Mouse (Mus musculus) urinary bladder, adult 2 months (tissue): Measurements from ENCODE around the gene Gm44965. TPM values are rescaled to one million over a fixed set of nuclear protein-coding genes. Genes with fewer than 3 reads are reported as not detected.

ENCODE experiments used
- DNase-seq: peaks from one replicate; pipeline ENCODE4 v3.0.0; 2022; ENCODE audit warnings: low spot score
- polyA plus RNA-seq: library from polyadenylated mRNA; depleted of rRNA; stranded (reverse); fragments of >200 nt; gene quantifications from 2 replicates; pipeline ENCODE4 v1.2.3, GENCODE M21; 2012; rRNA removed

Gene Gm44965
- not detected in 2 replicates for polyA plus RNA-seq

DNA sequence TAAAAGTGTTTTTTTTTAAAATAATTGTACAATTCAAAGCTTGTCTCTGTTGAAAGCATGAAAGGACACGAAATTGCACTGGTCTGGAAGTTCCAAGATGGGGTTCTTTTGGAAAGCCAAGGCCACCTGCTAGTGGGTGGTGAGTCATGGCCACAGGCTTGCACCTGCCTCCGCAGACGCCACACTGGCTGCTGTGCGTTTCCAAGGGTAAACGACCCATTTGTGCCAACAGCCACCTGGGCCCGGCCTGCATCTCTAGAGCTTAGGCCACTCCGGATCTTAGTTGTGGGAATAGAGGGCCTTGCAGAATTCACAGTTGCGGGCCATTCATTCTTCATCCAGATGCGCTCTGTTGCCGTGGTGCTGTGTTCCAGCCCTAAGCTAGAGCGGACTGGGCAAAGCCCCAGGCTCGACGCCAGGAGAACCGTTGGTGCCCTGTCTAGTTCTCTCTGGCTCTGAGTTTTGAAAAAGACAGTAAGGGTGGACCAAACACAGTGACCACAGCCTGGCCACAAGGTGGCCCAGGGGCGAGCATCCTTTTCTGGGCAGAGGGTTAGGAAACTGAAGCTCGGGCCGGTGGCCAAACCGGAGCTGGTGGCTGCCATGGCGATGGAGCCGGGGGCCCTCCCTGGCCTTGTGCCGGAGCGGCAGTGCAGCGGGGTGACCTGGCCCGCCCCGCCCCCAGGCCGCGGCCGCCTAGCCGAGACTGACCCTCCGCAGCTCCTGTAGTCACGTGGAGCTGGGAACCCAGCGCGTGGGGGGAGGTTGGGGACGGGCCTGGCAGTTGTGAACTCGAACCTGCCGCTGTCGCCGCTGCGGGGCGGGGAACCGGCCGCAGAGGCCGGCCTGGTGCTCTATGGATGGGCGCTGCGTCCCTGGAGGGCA is at the start of gene Gm44965, which contains the start of gene Repin1:
Gene Gm44965, plus strand, starts transcription at position 784 of the 885 bp plus-strand sequence.
Gene Repin1, plus strand, starts transcription at position 726 of the 885 bp plus-strand sequence.
- DNase-seq, result peak; percentile 97

DNA sequence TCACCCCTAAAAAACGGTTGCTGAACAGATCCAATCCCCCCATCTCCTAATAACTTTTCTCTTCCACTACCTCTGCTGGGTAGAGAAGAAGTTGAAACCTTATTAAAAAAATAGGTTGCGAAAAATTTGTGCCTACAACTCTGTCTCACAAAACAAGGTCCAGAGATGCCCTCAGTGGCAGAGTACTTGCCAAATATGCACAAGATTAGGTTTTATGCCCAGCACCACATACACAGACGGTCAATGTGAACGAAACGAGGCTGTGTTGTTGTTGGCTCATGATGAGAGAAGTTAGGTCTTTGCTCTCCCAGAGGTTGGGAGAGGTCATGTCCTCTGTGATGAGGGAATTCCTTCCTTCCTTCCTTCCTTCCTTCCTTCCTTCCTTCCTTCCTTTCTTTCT is 48.5 kb upstream of the Gm44965 start:
- no peak for DNase-seq

DNA sequence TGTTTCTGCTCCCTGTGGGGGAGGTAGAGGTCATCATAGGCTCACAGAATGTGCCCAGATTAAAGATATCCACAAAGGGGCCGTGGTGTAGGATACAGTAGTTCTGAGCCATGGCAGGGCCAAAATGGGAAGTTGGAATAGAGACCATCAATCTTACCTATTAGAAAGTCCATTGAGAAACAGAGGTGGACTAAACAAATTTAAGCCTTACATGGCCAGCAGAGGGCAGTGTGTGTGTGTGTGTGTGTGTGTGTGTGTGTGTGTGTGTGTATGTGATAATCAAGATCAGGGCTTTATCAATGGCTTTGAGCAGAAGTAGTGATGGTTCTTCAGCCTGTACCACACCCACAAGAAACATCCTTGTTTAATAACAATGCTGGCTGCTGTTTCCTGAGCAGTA is 47.5 kb upstream of the Gm44965 start:
- no peak for DNase-seq

DNA sequence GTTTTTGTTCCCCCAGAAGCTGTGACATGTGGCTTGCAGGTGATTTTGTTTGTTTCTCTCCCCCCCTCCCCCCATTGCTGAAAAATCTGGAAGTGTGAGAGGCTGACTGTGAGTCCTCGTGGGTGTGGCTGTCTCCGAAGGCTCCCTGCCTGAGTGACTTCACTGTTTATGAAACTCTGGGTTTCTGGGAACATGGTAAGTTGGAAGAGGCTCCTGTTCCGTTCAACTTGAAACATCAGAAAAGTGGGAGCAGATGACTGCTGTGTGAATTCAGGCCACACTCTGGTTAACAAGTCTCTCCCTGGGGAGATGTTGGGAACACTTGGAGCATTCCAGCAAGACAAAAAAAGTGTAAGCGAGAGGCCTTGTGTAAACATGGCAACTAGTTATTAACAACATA is 46.9 kb upstream of the Gm44965 start:
- DNase-seq, result no peak

DNA sequence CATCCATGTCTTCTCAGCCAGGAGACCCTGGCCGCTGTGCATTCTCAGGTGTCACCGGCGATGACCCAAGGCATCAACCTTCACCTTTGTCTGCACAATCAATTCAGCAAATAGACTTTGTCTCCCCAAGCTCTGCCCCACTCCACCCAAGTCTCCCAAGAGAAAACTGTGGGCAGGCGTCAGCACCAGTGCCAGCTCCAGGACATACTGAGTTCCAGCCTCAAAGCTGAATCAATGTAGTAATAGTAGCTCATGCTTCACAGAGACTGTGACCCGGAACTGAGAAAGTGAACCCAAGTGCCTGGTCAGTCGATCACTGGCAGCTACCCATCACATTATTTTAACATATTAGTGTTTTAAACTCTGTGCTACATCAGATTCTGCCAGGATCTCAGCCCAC is 45.4 kb upstream of the Gm44965 start:
- DNase-seq, result no peak

DNA sequence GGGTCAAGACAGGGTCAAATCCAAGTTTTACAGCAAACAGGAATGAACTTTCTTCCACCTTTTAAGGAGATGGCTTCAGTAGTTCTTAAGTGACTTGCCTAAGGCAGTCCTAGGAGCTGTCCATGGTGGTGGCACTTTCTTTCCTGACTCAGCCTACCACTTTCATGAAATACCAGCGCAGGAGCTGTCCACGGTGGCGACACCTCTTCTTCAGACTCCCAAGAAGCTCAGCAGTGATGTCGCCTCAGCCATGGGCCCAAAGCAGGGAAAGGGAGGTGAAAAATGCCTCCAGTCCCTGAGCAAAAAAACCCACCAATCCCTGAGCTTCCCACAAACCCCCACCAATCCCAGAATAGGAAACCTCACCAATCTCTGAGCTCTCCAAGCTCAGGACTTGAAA is 40.8 kb upstream of the Gm44965 start:
- DNase-seq, result no peak

DNA sequence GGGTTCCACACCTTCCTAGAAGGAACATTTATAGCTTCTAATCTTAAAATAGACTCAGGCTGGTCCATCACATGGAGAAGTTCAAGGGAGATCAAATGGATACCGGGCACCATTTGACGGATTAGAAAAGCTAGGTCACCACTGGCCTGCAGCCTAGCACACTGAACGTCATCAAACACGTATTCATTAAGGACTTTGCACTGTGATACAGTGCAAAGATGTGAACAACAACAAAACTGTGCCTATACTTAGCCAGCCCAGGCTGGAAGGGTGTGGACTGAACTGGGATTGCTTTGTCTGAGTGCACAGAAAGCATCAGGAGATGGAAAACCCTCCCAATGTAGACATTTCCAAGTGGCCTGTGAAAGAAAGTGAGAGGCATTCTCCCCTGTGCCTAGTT is 39.9 kb upstream of the Gm44965 start:
- DNase-seq, result no peak

DNA sequence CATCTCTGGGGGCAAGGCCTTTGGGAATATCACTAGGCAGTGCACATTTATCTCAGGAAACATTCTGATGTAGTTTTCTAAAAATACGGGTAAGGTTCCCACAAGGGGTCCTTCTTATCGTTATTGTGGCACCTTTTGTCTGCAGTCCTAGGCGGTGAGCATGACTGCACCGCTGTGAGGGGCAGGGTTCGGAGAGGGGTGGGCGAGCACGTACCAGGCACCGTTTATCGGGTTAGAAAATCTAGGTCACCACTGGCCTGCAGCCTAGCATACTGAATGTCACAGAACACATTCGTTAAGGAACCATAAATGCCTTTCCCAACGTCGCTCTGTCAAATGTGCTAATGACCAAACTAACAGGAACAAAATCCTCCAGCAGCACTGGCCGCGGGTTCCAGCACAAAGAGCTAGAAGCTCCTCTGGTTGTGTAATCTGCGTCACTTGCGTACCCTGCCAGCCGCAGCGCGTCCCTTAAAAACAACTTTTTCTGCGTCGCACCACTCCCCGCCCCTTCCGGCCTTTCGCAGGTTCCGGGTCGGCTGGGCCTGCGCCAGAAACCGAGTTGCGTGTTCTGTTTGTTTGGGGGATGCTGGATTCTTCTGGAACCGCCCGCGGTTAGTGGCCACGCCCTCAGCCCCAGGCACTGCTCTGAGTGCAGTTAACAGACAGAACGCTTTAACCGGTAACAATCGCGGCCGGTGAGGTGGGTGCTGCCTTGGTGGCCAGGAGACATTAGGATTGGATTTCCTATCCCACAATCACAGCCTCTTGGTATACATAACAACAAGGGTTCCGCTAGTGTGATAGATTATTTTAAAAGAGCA is 39.2 kb upstream of the Gm44965 start, which contains the start of gene Lrrc61:
Gene Lrrc61, plus strand, starts transcription at position 517 of the 824 bp plus-strand sequence.
- peak; percentile 97 for DNase-seq

DNA sequence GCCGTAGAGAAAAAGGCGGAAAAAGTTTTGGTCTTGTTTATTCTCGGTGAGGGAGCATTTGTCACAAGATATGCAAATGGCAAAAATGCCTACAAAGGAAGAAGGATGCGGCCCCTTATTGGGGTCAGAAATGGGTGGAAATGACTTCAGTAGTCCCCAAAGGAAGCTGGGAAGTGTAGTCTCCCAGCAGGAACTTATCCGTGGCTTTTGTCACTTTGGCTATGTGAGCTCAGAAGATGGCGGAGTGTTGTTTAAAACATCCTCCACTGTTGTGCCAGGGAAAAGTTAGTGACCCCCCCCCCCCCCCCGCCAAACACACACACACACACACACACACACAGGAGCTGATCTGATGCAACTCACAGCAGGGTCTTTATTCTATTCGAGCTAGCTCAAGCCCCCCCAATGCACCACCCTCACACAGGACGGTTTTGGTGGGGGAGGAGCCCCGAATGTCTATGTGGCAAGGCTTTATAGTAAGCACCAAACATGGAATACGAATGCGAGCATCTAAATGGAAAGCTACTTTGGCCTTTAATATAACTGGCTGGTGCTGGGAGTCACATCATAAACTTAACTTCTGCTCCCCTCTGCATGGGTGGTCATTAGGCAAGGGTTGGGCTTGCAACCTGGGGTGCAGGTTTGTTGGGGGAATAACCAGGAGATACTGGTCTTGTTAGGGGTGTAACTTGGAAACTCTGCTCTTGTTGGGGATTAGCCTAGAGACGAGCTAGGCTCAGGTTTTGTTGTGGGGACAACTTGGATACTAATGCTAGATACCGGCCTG is 38.4 kb upstream of the Gm44965 start:
- no peak for DNase-seq

DNA sequence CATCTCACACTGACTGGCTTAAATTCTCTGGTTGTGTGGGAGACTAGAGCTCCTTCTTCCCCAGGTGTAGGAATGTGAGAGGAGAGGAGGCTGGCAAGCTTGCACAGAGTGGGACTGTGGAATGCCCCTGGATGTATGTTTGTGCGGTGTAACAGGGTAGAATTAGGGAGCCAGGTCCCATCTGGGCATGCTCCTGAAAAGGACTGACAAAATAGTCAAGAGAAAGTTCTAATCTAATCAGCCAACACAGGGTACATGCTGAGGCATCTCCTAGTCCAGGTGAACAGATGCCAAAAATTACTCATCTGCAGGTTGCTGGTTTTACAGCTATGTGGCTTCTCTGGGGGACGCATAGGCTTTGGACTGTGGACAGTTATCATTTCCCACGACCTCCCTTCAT is 37.8 kb upstream of the Gm44965 start:
- no peak for DNase-seq

DNA sequence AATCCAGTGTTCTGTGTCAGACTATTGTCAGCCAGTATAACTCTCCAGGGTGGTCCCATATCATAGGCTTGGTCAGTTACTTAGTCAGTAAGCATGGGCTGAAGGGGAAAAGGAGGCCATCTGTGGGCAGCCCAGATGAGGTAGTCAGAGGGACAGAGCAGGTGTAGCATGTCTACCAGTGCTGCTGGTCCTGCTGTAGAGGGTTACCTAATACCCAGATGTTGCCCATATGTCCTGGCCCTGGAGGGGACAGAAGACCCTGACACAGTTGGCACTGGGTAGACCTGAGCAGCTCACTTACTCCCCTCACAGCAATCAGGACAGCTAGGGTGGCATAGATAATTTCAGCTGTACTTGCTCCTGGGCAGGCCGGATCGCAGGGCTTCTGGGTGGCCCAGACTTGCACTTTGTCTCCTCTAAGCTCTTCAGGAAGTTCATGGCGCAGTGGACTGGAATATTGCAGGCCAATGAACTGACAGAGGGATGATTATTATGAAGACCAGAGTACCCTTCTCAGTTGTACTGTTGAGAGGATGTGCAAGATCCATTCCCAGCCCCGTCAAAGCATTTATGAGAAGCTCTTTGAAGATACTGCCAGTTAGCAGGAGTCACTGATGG is 27.9 kb upstream of the Gm44965 start:
- no peak for DNase-seq

DNA sequence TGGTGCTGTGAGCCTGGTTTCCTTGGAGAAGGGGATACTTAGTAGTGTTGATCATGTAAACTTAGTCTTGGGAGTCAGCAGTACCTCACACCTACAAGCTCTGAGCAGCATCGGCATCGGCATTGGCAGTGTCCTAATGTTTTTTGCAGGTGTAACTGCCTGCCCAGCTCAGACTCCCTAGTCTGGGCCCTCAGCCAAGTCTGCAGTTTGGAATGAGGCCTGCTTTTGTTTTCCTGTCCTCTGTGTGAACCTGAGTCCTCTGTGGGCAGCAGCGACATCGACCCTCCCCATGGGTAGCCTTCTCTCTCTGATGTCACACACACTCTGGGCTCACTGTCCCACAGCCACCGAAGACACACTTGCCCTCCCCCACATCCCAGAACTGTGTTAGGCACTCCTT is 27.4 kb upstream of the Gm44965 start:
- no peak for DNase-seq

DNA sequence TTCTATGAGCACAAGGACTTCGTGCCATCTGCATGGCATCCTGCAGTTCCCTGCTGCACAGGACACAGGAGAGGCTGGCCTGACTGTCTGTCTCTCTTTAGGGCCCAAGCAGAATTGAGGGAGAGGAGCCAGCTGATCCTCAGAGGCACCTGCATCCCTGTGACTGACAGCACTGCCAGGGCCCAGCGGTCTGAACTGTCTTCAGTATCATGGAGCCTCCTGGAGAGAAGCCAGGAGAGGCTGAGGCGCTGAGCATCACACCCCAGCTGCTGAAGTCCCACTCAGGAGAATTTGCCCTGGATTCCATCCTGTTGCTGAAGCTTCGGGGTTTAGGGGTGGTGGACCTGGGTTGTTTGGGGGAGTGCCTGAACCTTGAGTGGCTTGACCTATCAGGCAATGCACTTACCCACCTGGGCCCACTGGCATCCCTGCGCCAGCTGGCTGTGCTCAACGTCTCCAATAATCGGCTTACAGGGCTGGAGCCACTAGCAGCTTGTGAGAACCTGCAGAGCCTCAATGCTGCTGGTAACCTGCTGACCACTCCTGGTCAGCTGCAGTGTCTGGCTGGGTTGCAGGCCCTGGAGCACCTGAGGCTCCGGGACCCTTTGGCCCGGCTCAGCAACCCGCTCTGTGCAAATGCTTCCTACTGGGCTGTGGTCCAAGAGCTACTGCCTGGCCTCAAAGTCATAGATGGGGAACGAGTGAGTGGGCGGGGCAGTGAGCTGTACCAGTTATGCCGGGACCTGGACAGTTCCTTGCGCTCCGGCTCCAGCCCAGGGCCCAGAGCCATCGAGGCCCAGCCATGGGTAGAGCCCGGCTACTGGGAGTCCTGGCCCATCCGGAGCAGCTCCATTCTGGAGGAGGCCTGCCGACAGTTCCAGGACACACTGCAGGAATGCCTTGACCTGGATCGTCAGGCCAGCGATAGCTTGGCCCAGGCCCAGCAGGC is 25.4 kb upstream of the Gm44965 start:
- peak; percentile 38 for DNase-seq

DNA sequence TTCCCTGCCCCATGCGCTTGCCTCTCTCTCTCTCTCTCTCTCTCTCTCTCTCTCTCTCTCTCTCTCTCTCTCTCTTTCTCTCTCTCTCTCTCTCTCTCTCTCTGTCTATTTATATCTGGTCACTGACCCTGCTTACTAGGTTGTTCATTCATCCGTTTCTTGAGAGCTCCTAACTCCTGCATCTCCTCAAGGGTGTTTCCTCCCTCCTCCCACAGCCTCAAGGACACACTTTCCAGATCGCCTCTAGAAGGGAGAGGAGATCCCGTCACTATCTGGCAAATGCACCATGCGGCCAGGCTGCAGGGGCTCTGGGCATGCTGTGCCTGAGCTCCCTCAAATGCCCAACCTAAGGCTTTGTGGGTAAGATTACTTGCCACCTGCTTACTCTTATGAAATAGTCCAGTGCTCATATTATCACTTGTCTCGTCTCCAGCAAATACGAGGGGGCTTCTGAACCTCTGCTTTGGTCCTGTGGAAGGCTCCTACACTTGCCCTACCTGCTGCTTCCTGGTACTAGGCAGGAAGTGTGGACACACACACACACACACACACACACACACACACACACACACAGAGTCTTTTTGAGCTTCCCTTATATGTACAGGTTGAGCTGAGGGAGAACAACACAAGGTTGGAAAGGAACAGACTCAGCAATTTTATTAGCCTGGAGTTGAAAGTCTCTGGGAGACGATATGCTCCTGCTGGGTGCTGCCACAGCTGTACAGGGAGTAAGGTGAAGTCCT is 24.5 kb upstream of the Gm44965 start:
- DNase-seq, result no peak

DNA sequence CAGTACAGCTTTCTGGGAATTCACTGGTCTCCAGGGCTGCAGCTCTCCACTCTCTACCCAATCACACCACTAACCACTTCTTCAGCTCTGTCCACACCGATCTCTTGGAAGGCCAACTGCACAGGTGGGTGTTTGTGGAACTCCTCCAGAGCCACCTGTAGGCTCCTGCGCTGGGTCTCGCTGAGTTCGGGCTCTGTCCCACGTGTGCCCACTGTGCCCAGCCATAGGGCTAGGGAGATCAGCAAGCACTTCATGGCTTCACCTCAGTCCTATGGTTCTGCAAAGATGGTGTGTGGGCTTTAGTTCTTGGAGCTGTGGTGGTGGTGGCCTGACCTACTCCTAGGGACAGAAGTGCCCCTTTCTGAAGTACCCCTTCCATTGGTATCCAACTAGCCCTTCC is 21.7 kb upstream of the Gm44965 start:
- no peak for DNase-seq

DNA sequence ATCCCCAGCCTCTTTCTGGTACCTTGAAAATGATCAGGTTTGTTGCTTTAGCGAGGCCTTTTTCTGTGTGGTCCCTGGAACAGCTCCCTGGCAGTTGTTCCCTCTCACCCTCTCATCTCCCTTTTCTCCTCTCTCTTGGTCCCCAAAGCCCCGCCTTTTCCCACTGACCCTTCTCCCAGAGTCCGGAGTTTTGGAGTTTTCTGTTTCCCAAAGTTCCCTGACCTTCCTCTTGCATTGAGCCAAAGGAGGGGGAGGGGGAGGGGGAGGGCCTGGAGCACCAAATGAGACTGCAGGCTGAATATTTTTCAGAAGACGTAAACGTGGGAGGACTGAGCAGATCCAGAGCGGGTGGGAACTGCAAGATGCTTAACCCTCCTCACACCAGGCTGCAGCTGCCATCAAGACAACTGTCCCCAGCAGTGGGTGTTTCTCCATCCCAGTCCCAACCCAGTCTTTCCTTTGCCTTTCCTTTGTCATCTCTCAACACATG is 21.1 kb upstream of the Gm44965 start, which contains the start of gene Rarres2:
Gene Rarres2, minus strand, starts transcription at position 218 of the 490 bp plus-strand sequence.
- no peak for DNase-seq

DNA sequence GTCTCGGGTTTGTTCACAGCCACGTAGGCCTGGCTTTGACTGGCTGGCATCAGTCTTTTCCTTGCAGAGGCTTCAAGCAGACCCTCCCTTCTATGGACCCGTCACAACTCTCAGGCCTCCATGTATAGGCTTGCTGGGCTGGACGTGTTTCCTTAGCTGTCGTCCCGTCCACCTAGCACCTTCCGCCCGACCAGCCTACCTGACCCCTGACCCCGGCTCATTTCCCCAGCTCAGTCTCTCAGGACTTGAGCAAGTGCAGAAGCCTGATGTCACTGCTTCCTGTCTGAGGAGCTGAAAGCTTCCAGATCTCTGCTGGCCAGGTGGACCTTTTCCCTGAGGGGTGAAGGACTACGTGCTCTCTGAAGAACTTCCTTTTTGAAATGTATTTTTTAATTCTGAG is 20.5 kb upstream of the Gm44965 start:
- no peak for DNase-seq

DNA sequence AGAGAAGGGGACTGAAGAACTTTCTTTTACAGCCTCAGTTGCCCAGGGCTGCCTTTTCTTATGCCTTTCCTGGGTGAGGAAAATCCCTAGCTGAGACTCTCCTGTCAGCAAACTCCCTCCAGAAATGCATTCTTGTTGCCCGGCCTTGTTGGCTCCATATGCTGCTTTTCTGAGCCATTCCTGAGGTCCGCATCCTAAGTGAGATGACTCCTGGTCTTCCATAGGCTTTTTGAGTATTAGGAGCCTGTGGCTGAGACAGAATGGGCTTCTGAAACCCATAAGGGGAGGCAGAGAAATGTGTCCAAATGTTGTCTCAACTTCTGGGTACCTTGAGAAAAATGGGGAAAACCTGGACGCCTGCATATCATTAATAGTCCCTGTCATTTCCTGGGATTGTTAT is 19.8 kb upstream of the Gm44965 start:
- DNase-seq, result no peak

DNA sequence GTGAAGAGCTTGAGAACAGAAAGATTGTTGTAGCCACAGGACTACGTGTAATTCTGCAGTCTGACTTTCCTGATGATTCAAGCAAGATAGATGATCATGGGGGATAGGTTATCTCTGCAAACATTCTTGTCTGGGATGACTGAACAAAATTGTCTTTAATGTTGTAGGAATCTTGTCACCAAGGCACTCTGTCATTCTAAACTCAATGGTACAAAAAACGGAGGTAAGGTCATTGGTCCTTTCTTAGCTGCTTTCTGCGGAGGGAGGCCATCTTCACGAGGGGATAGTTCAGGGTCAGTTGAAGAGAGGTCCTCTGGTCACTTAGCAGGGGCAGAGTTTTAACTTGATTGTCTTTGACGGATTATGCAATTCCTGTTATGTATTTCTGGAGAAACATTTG is 15.0 kb upstream of the Gm44965 start:
- DNase-seq, result no peak
